In the genomic region with DNA sequence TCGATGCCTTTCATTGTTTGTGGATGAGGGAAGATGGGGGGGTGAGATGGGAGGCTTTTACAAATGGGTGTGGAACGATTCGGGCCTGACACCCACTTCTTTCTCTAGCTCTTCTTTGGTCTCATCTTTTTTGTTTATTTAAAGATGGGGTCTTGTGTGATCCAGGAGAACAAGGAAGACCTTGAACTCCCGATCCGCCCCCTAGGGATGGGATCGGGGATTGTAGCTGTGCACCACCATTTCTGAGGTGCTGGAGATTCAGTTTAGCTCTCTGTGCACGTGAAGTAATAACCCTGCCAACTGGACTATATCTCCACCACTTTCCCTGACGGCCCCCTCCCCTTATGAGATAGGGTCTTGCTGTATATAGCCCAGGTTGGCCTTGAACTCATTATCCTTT, we compare ENCODE assay signal across 1 mouse cellular context.
TF ChIP-seq lines count a peak whose summit lies in the region.

No protein-coding gene starts in this region.

TF ChIP-seq in CH12.LX, 34 proteins besides CTCF, POLR2A, EP300 and RAD21:
- no peak for TF ChIP-seq E2F4 (IDR thresholded peaks at IDR 0.05; ENCODE audit: insufficient replicate concordance, low read depth, low read length)
- no peak for TF ChIP-seq KAT2A (IDR thresholded peaks at IDR 0.05; ENCODE audit: insufficient replicate concordance, low read length)
- TF ChIP-seq NRF1 (IDR thresholded peaks at IDR 0.05; ENCODE audit: low read depth, low read length): no peak
- TF ChIP-seq MYC (IDR thresholded peaks at IDR 0.05; ENCODE audit: low read depth, low read length): no peak
- no peak for TF ChIP-seq MAZ (IDR thresholded peaks at IDR 0.05; ENCODE audit: low read depth, low read length)
- TF ChIP-seq ETS1 (conservative IDR thresholded peaks at IDR 0.05; ENCODE audit: low read depth, low read length): no peak
- TF ChIP-seq MAFK (IDR thresholded peaks at IDR 0.05; ENCODE audit: insufficient replicate concordance, low read length): no peak
- no peak for TF ChIP-seq TBP (conservative IDR thresholded peaks at IDR 0.05; ENCODE audit: low read depth, low read length)
- no peak for TF ChIP-seq MAX (IDR thresholded peaks at IDR 0.05; ENCODE audit: low read length)
- no peak for TF ChIP-seq ZC3H11A (IDR thresholded peaks at IDR 0.05; ENCODE audit: low read depth, low read length)
- TF ChIP-seq UBTF (IDR thresholded peaks at IDR 0.05; ENCODE audit: low read depth, low read length): no peak
- TF ChIP-seq RCOR1 (conservative IDR thresholded peaks at IDR 0.05; ENCODE audit: low read depth, low read length): no peak
- TF ChIP-seq ZKSCAN1 (IDR thresholded peaks at IDR 0.05; ENCODE audit: borderline replicate concordance, low read depth, low read length): no peak
